Mouse (Mus musculus) brain, embryonic 14.5 days (tissue): Measurements from ENCODE around the gene Cntd1.

Experiments
- CTCF ChIP-seq: fragments of 200-500 bp; IDR thresholded peaks from 2 replicates; pipeline ENCODE4 v1.5.1; 2012; ENCODE audit warnings: inconsistent platforms, mild to moderate bottlenecking, moderate library complexity, borderline replicate concordance; ENCODE audit not compliant: insufficient read depth, insufficient read length; ENCODE audit errors: extremely low read depth
- POLR2A ChIP-seq: fragments of 200-500 bp; IDR thresholded peaks from 2 replicates; pipeline ENCODE4 v1.6.1; 2012; ENCODE audit warnings: mild to moderate bottlenecking, inconsistent platforms, borderline replicate concordance; ENCODE audit not compliant: poor library complexity, insufficient read depth, insufficient read length, severe bottlenecking; ENCODE audit errors: extremely low read depth

- TF ChIP-seq POLR2A = no peak
- TF ChIP-seq CTCF = peak; percentile 63; the same call in 1 of the 2 replicates
These were observed 30.4 kb upstream of the Cntd1 start for GRCm38 (mm10) chr11:101248258-101248994.
